Mouse (Mus musculus) forelimb bud, embryonic 11.5 days (tissue): ENCODE measurements around the gene Itpkc.

Experiments
- DNase-seq: peaks from one replicate; pipeline ENCODE4 v3.0.0-alpha.2; 2012; ENCODE audit warnings: low read depth, low spot score

The Itpkc gene

DNA sequence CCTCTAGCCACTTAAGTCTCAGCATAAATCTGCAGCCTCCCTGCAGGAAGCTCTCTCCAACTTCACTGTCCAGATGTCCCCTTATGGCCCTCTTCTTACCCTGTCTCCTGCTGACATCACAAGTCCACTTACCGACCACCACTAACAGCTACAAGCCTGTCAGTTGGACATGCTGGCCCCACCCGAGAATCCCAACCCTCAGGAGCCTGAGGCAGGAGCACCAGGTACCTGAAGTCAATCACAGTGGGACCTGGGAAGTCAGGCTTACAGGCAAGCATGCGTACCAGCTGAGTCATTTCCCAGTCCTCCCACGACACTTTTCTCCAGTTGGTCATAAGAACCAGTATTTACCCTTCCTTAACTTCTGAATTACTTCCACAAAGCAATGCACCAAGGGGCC is 34.7 kb downstream of the Itpkc start:
- DNase-seq = no peak

DNA sequence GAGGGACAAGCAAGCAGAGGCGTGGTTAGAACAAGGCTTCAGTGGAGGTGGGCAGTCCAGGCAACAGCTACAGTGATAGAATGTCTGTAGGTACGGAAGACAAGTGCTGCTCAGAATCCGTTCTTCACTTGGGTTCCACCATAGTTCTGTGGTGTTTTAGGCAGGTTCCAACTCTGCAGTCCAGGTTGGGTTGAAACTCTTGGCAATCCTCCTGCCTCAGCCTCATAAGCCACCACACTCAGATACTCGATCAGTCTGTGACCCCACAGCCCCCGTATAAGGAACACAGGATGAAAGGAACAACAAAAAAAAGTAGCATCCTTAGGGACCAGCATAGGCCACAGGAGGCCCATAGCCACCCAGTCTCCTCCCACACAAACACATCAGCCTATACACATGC is 36.0 kb downstream of the Itpkc start:
- DNase-seq = no peak

DNA sequence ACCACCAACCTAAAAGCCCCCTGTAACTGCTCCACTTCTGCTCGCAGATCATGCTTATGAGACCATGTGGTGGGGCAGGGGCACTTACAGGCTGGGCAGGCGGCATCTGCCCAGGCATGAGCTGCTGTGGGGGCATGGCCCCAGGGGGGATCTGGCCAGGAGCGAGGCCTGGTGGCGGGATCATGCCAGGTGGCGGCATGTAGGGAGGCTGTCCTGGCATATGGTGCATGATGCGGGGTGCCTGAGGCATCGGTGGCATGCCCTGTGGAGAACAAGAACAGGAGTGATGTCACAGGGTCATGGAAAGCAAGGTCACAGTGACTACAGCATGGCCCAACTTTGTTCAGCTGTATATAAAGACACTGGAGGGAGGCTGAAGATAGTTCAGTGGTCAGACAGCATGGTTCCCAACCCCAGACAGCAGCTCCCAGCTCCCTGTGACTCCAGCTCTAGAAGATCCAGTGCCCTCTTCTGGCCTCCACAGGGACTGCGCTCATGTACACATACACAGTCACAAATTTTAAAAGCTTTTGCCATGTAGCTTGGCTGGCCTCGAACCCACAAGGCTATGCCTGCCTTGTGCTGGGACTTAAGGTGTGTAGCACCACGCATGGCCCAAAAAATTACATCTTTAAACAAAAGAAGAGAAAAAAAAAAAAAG is 39.1 kb downstream of the Itpkc start:
- DNase-seq = no peak

DNA sequence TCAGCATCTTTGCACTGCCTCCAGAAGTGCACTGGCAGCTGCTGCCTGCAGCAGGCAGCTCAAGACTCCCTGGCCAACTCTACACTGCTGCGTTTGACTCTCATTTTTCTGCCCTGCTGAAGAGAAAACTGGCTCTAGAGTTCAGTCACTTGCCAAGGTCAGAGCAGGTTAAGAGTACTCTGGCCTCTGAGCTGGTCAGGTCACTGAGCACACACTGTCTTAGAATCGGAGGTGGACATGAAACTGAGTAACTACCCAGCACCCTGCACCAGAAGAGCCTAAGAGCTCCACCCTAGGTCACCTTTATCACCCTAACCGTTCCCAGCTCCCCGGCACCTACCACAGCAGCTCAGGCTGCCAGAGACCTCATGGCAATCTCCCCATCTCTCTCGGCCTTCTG is 42.5 kb downstream of the Itpkc start:
- no peak for DNase-seq

DNA sequence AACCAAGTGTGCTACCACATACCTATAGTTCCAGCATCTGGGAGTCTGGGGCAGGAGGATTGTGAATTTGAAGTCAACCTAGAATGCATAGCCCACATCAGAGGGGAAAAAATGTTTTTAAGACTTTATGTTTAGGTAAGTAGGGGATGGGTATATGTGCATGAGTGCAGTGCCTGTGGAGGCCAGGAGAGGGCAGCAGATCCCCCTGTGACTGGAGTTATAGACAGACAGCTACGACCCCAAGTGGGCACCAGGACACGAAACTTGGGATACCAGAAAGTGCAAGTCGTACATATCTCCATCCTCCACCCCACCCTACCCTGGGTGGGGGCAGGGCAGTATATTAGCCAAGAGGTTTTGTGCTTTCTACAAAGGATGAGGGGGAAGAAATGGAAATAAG is 43.5 kb downstream of the Itpkc start:
- peak; percentile 35 for DNase-seq

DNA sequence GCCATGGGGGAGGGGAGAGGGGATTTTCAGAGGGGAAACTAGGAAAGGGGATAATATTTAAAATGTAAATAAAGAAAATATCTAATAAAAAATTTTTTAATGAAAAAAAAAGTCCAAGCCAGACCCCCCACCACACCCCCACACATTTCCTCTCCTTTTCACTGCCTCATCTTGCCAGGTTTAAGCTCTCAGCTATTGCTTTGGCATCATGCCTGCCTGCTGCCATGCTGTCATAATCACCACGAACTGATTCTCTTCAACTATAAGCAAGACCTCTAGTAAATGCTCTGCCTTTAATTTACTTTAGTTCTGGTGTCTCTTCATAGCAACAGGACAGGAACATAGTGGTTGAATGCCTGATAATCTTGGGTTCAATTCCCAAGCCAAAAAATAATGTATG is 46.0 kb downstream of the Itpkc start:
- DNase-seq = no peak

DNA sequence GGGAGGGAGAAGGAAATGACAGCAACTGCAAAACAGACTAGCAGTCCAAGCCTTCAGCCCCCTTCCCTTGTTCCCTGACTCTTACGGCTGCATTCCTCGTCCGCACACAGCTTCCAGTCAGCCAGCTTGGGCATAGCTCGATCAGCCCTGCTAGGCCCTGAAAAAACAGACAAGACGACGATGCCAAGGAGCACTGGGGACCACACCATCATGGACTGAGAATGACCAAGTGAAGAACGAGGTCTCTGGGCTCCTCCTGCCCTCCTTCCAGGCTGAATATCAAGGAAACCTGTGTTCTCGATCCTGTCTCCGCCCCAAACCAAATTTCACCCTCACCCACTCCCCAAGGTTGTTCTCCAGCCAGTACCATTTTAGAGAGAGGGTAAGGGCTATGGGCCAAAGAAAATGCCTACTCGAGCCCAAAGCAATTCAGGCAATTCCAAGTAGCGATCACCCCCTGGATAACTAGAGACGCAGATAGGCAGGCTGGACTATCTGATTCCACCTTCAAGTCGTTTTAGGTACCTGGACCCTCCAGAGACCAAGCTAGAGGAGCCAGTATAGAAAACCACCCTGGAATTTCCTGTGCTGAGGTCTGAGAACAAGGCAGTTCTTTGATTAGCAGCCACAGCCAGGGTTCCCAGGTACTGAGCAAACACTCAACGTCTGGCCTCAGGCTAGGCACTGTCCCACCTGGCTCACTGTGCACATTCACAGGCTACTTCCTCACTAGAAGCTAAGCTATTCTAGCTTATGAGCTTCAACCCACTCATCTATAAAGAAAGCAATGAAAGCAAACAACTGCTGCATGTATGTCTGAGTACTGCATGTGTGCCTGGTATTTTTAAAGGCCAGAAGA is 47.4 kb downstream of the Itpkc start, which contains the start of the genes Gm21983 and Mia:
Gene Gm21983 (minus strand): TSS at position 250 of the 859 bp plus-strand sequence.
Gene Mia (minus strand): TSS at position 321 of the 859 bp plus-strand sequence.
- no peak for DNase-seq

DNA sequence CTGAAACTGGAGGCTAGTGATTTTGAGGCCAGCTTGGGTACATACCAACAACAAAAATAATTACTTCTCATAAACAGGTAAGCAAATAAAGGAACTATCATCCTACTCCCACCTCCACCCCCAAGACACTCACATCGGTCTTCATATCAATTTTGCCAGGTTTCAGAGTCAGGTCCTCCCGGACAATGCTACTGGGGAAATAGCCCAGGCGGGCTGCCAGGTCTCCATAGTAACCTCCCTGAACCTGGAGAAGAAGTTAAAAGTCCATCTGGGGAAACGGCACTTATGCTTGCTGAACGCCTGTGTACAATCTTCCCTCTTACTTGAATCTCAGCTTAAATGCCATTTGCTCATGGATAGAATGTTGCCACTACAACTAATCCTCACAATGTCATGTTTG is 48.4 kb downstream of the Itpkc start:
- DNase-seq = no peak

DNA sequence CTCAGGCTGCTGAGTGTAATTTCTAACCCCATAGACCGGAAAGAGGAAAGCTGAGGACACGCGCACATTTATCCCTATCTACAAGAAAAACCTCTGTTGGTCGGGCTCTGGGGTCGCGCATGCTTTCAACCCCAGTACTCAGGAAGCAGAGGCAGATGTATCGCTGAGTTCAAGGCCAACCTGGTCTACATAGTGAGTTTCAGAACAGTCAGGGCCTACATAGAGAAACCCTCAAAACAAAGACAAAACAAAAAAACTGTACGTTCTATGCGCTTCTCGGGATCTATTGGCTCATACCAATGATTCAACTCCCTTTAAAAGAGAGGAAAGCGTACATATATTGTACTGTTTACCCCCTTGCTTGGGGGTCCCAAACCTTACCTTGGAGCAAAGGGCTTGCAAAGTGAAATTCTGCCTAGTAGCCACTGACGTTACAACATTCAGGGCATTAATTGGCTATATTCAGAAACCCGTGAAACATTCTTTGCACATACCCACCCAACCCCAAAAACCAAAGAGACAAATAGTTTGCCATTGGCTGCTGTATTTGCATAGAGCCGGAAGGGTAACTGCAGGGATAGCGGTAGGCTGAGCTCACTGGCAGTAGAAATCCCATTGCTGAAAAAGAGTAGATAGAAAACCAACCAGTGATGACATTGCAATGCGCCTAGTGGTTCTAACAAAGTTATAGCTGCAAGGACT is 49.1 kb downstream of the Itpkc start:
- no peak for DNase-seq

DNA sequence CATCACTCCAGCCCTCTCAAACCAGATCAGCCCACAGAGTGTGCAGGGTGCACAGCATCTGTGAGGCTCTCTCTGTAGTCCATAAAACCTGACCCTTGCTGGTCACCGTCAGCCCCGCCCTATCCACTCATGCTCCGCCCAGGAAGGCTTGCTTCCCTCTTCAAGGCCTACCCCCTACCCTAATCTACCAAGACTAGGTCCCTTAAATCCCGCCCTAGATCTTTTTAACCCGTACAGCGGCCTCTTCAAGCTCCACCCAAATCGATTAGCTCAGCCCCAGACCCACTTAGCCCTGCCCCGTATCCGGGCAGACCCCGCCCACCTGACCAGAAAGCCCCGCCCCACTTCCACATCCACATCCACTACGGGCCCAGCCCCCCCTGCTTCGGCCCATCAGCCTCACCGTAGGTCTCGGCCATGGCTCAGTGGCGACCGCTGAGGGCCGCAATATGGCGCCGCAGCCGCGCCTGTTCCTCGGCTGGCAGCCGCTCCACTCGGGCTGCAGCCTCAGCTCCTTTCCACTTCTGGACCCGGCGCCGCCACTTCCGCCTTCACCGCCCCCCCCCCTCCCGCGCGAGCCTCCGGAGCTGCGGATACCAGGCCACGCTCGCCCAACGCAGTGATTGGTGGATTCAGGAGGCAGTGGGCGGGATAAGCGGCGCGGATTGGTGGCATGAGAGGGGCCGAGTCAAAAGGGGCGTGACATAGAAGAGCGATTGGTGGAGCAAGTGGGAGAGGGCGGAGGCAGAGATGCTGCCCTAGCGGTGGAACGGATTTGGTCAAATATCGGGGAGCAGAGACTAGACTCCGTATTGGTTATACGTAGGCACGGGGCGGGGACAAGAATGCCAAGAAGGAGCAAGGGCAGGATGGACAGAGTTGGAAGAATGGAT is 49.9 kb downstream of the Itpkc start, which contains the start of gene Rab4b:
Gene Rab4b (minus strand): TSS at position 573 of the 893 bp plus-strand sequence.
- DNase-seq = peak; percentile 99

DNA sequence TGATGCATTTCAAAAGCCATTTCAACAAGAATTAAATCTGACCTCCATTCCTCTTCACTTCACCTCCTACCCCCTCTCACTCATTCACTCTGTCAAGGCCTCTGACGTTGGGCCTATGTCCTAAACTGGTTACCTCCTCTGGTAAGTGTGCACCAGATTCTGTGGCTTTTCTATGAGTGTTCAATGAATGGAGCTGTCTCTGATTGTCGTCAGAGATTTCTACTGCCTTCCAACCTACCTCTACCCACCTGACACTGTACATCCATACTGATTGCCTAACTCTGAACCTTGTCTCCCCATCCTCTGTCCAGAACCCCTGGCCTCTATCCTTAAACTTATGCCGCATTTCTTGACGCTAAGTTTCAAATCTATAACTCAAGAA is 50.5 kb downstream of the Itpkc start:
- DNase-seq = no peak

DNA sequence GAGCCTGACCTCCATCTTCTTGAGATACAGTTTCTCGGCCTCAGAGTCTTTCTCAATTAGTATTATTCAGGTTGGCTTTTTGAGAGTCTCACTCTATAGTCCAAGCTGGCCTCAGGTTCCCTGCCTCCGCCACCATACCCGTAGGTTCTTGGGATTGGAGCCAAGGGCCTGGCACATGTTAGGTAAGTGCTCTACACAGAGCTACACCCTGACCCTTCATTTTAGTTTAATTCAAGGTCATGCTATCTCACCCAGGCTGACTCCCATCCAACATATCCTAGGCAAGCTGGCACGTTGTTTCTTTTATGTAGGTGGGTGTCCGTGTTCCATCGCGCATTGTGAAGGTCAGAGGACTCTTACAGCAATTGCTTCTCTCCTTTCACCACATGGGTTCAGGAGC is 53.6 kb downstream of the Itpkc start:
- no peak for DNase-seq

DNA sequence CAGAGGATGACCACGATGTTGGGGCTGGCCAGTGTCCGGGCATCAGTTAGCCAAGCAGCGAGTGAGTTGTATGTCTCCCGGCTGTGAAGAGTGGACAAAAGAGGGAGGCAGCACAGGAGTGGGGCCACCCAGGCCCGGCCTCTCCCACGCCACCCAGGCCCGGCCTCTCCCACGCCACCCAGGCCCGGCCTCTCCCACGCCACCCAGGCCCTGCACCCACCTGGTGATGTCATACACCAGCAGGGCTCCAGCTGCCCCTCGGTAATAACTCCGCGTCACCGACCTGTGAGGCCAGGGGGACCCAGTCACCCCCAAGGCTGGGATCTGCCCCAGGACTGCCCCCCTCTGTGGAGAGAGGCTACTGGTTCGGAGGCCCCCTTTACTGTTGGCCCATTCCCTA is 54.0 kb downstream of the Itpkc start:
- no peak for DNase-seq

DNA sequence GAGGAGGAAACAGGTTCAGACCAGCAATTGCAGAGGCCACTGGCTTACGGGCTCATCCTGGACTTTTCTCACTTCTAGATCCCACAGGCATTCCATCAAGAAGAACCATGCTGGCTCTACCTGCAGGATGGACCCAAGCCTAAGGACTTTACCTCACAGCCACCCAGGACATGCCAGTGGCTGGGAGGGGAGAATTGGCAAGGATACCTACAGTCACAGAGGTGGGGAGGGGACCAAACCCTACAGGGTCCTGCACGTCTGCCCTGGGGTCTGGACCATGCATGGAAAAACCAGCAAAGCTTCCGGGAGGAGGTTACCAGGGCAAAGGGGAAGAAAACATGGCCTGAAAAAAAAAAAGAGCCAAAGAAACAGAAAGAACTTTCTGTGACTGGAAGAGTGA is 57.5 kb downstream of the Itpkc start:
- DNase-seq = no peak

DNA sequence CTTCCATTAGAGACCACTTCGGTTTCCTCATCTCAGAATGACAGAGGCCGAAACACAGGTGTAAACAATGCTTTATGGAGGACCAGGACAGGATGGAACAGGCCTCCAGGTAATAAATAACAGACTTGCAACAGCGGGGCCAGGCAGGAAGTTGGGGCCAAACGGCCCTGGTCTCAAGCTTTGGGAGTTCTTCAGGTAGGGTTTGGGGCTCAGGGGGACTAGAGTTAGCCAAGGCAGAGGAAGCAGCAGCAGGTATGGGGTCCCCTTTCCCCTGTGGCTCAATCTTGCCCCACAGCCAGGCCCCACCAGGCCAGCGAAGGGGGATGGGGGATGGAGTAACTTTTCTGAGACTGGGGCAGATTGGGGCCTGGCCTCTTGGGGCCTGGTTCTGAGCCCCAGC is 60.1 kb downstream of the Itpkc start:
- DNase-seq = no peak

DNA sequence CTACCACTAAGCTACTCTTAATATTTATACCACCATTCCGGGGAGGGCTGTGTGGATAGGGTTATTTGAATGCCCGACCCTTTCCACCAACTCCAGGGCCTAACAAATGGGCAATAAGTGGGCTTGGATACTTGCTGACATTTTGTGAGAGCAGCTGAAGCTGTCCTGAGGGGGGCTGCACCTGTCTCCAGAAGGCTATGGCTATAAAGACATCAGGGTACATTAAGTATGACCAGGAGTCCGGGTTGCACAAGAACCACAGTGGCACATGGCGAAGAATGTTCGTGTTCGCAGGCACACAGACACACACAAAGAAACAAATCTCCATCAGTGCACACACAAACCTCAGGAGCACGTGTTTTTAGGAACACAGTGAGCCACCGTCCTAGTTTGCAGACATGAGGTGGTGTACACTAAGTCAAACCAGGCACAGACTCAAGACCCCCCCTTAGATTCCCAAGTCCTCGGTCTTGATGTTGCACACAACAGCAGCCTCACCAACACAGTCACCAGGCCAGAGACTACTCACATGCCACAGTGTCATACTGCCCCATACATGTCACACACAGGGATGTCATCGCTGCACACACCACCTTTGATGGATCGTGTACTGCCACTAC is 60.9 kb downstream of the Itpkc start:
- no peak for DNase-seq

DNA sequence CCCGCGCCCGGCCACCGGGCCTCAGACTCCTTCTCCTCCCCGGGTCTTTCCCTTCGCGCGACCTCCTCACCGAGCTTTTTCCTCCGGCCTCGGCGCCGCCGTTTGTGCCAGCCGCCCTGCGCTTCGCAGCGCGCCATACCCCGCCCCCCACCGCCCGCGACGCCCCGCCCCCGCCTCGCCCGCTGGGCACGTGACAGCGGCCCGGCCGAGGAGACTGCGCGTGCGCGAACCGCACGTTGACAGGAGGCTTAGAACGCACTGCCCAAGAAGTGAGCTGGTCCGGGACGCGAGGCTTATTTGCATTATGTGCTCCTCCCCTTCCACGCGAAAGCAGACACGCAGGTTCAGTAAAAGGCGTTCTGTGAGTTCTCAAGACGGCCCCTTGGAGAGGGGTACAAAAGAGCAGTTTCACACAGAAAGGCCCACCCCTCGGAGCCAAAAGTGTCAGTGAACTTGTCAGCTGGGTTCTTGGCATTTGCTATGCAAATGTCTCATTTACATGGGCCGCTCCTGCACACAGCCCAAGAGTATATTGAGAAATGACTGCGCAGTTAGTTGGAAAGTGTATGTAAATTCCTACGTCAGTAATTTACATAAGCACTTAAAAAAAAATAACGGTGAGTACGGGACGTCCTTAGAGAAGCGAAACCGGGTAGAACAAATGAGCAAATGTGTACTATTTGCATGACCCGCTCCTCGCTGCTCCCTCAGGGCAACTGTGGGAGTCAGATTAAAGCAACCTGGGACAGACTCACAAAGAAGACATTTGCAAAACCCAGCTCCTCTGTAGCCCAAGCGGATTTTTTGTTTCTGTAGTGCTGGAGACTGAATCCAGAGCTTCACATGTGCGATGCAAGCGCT is 61.6 kb downstream of the Itpkc start, which contains the start of gene Egln2:
Gene Egln2 (minus strand): TSS at position 189 of the 861 bp plus-strand sequence.
- peak; percentile 93 for DNase-seq

DNA sequence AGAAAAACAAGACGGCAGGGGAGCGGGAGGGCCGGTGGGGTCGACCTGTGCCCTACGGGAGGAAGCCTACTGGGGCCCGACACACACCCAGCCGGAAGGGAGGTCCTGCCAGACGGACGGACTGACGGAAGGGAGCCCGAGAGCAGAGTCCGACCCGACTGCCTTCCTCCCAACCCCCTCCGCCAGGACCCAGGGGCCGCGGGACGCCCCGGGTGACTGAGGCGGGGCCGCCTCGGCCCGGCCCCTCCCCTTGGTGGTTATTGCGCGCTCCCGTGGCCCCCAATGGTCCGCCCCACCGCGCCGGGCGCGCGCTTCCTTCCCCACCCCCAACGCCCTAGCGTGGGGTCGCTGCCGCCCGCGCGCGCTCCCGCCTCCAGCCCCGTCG is 62.2 kb downstream of the Itpkc start:
- peak; percentile 79 for DNase-seq

DNA sequence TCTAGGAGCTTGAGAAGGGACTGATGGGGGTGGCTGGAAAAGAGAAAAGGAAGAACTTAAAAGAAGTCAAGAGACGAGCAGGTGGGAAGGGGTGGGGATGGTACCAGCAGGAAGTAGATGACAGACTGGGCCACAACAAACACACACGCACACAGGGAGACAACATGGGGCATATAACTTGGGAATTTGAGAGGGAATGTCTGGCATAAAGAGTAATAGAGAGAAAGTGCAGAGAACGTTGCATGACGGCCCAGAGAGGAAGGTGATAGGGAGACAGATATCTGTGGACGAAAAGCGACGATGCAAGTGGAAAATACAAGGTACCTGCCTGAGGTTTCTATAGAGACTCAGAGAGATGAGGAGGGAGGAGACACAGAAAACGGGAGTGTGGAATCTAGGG is 62.8 kb downstream of the Itpkc start:
- no peak for DNase-seq
